Mouse (Mus musculus): ENCODE measurements around the gene Mbl1. TPM values are rescaled to one million over a fixed set of nuclear protein-coding genes. Genes with fewer than 3 reads are reported as not detected.

Gene Mbl1
- polyA plus RNA-seq, 1 experiment = not detected

DNA sequence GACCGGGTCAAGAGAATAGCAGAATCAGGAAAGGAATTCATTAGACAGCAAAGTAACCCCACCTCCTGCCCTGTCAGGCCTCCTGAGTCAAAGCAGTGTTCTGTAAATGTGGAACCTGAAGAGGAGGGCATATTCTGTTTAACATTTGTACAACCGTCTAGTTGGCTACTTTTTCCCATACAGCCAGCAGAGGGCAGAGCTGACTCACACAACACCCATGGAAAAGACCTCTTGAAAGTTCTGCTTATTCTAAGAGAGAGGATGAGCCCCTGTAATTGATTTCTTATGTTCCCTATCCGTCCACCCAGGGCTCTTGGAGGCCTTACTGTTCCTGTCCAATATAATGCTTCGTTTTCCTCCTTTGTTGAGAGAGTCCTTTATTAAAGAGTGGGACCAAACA, 23.3 kb upstream of the Mbl1 start:
- no peak for DNase-seq
- Histone ChIP-seq H3K4me1 (ENCODE audit: control insufficient read depth, insufficient read depth, low read length) (no peaks in the 10 kb centered on the region), H3K27ac (ENCODE audit: insufficient read depth, low read length) (no peak overlapping the region), H3K27me3 (ENCODE audit: control insufficient read depth, insufficient read depth, low read length) (no peaks in the 10 kb centered on the region; the same call in 1 of the 2 replicates), H3K4me3 (replicated peaks; ENCODE audit: insufficient read depth, low read depth, low read length) (no peak overlapping the region)
- WGBS = 24% methylated on average over 4 of the region's 4 CpGs
- TF ChIP-seq CTCF (IDR thresholded peaks at IDR 0.05; ENCODE audit: borderline replicate concordance, insufficient read depth, low read depth, low read length) = no peak
- TF ChIP-seq POLR2A (IDR thresholded peaks at IDR 0.05; ENCODE audit: borderline replicate concordance, insufficient read depth, low read length) = no peak

- TF ChIP-seq CTCF (IDR thresholded peaks at IDR 0.05; ENCODE audit: borderline replicate concordance, insufficient read depth, low read depth, low read length) (no peak), POLR2A (IDR thresholded peaks at IDR 0.05; ENCODE audit: borderline replicate concordance, insufficient read depth, low read length) (no peak)
- DNase-seq = no peak
- H3K27ac ChIP-seq (ENCODE audit: insufficient read depth, low read length) = no peak within 1 kb of the TSS
- H3K4me3 ChIP-seq (replicated peaks; ENCODE audit: insufficient read depth, low read depth, low read length) = no peak within 1 kb of the TSS
- WGBS = 85% methylated on average over 7 of the region's 7 CpGs
- H3K27me3 ChIP-seq (ENCODE audit: control insufficient read depth, insufficient read depth, low read length) = no peaks in the 10 kb centered on the region
- no peaks in the 10 kb centered on the region for H3K4me1 ChIP-seq (ENCODE audit: control insufficient read depth, insufficient read depth, low read length)
Observed at GRCm38 (mm10) chr14:41131540-41131939, 19.7 kb upstream of the Mbl1 start, which contains the start of gene Sftpa1. Sftpa1 (plus strand) TSS chr14:41131782.

- TF ChIP-seq POLR2A (IDR thresholded peaks at IDR 0.05; ENCODE audit: borderline replicate concordance, insufficient read depth, low read length) = no peak
- TF ChIP-seq CTCF (IDR thresholded peaks at IDR 0.05; ENCODE audit: borderline replicate concordance, insufficient read depth, low read depth, low read length) = no peak
Observed at GRCm38 (mm10) chr14:41137006-41137405, 14.3 kb upstream of the Mbl1 start.

GRCm38 (mm10) chr14:41140686-41141085, 10.6 kb upstream of the Mbl1 start:
- DNase-seq = no peak
- Histone ChIP-seq H3K27ac (ENCODE audit: insufficient read depth, low read length) (no peak overlapping the region), H3K4me3 (replicated peaks; ENCODE audit: insufficient read depth, low read depth, low read length) (no peak overlapping the region), H3K4me1 (ENCODE audit: control insufficient read depth, insufficient read depth, low read length) (no peaks in the 10 kb centered on the region), H3K27me3 (ENCODE audit: control insufficient read depth, insufficient read depth, low read length) (no peaks in the 10 kb centered on the region)
- TF ChIP-seq POLR2A (IDR thresholded peaks at IDR 0.05; ENCODE audit: borderline replicate concordance, insufficient read depth, low read length) (no peak), CTCF (IDR thresholded peaks at IDR 0.05; ENCODE audit: borderline replicate concordance, insufficient read depth, low read depth, low read length) (no peak)
- WGBS = 80% methylated on average over 1 of the region's 1 CpGs

More at GRCm38 (mm10) chr14:41137006-41137405, 14.3 kb upstream of the Mbl1 start:
- no peak overlapping the region for H3K27ac ChIP-seq (ENCODE audit: insufficient read depth, low read length)
- no peak overlapping the region for H3K4me3 ChIP-seq (replicated peaks; ENCODE audit: insufficient read depth, low read depth, low read length)
- H3K27me3 ChIP-seq (ENCODE audit: control insufficient read depth, insufficient read depth, low read length) = no peaks in the 10 kb centered on the region
- no peaks in the 10 kb centered on the region for H3K4me1 ChIP-seq (ENCODE audit: control insufficient read depth, insufficient read depth, low read length)
- no peak for DNase-seq

- no peak overlapping the region for H3K4me3 ChIP-seq (replicated peaks; ENCODE audit: insufficient read depth, low read depth, low read length)
- H3K4me1 ChIP-seq (ENCODE audit: control insufficient read depth, insufficient read depth, low read length) = no peaks in the 10 kb centered on the region
- no peak overlapping the region for H3K27ac ChIP-seq (ENCODE audit: insufficient read depth, low read length)
- TF ChIP-seq CTCF (IDR thresholded peaks at IDR 0.05; ENCODE audit: borderline replicate concordance, insufficient read depth, low read depth, low read length) = no peak
- no peak for TF ChIP-seq POLR2A (IDR thresholded peaks at IDR 0.05; ENCODE audit: borderline replicate concordance, insufficient read depth, low read length)
- no peak for DNase-seq
- WGBS = 74% methylated on average over 6 of the region's 6 CpGs
- H3K27me3 ChIP-seq (ENCODE audit: control insufficient read depth, insufficient read depth, low read length) = no peaks in the 10 kb centered on the region
Observed at GRCm38 (mm10) chr14:41146035-41146434, 5.2 kb upstream of the Mbl1 start.

DNA sequence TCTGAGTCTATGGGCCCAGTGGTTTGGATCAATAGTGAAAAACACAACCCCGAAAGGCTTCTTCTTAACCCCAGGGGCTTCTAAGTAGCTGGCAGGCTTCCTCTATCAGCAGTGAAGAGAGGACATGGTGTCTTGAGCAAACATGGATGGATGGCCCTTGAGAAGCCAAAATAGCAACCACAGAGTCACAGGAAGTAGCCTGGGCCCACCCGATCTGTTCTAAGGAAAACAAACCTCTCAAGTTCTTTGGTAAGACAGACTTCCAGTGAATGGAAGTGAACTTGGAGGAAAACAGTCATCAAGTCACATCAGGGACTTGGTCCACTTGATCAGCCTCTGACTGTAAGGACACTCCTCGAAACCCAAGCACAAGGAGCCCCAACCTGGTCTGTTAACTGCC, 4.3 kb upstream of the Mbl1 start:
- Histone ChIP-seq H3K4me3 (replicated peaks; ENCODE audit: insufficient read depth, low read depth, low read length) (no peak overlapping the region), H3K27me3 (ENCODE audit: control insufficient read depth, insufficient read depth, low read length) (no peaks in the 10 kb centered on the region), H3K4me1 (ENCODE audit: control insufficient read depth, insufficient read depth, low read length) (no peaks in the 10 kb centered on the region), H3K27ac (ENCODE audit: insufficient read depth, low read length) (no peak overlapping the region)
- TF ChIP-seq POLR2A (IDR thresholded peaks at IDR 0.05; ENCODE audit: borderline replicate concordance, insufficient read depth, low read length) (no peak), CTCF (IDR thresholded peaks at IDR 0.05; ENCODE audit: borderline replicate concordance, insufficient read depth, low read depth, low read length) (no peak)
- WGBS = 83% methylated on average over 3 of the region's 3 CpGs
- DNase-seq = no peak

DNA sequence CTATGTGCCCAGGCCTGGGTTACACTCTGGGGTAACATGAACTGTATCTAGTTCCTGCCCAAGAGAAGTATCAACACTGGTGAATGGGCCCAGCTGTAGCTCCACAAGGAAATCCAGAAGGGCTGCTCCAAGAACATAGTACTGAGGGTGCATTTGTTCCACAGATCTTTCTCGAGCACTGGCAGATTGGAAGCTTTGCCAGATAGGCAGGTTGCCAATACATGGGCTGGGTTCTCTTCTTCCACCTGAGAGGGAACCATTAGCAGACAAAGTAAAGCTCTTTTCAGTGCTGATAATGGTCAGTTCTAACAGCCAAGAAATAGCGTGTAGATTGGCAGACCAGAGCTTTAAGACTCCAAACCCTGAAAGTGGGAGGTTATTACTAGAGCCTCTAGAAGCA, 3.9 kb upstream of the Mbl1 start:
- Histone ChIP-seq H3K27me3 (ENCODE audit: control insufficient read depth, insufficient read depth, low read length) (no peaks in the 10 kb centered on the region), H3K4me3 (replicated peaks; ENCODE audit: insufficient read depth, low read depth, low read length) (no peak overlapping the region), H3K27ac (ENCODE audit: insufficient read depth, low read length) (no peak overlapping the region), H3K4me1 (ENCODE audit: control insufficient read depth, insufficient read depth, low read length) (no peaks in the 10 kb centered on the region)
- DNase-seq = no peak
- 49% methylated on average over 2 of the region's 2 CpGs for WGBS
- TF ChIP-seq CTCF (IDR thresholded peaks at IDR 0.05; ENCODE audit: borderline replicate concordance, insufficient read depth, low read depth, low read length) = no peak
- TF ChIP-seq POLR2A (IDR thresholded peaks at IDR 0.05; ENCODE audit: borderline replicate concordance, insufficient read depth, low read length) = no peak

GRCm38 (mm10) chr14:41160076-41160475, 8.8 kb downstream of the Mbl1 start:
- no peaks in the 10 kb centered on the region for H3K4me1 ChIP-seq (ENCODE audit: control insufficient read depth, insufficient read depth, low read length)
- TF ChIP-seq POLR2A (IDR thresholded peaks at IDR 0.05; ENCODE audit: borderline replicate concordance, insufficient read depth, low read length) = no peak
- no peak for TF ChIP-seq CTCF (IDR thresholded peaks at IDR 0.05; ENCODE audit: borderline replicate concordance, insufficient read depth, low read depth, low read length)

More at GRCm38 (mm10) chr14:41160076-41160475, 8.8 kb downstream of the Mbl1 start:
- Histone ChIP-seq H3K27me3 (ENCODE audit: control insufficient read depth, insufficient read depth, low read length) (no peaks in the 10 kb centered on the region), H3K4me3 (replicated peaks; ENCODE audit: insufficient read depth, low read depth, low read length) (no peak overlapping the region), H3K27ac (ENCODE audit: insufficient read depth, low read length) (no peak overlapping the region)
- no peak for DNase-seq
- WGBS = 89% methylated on average over 4 of the region's 4 CpGs

Data from cerebellum, adult 2 months (tissue).